Mouse (Mus musculus): ENCODE data around the gene Pex13. TPM values are rescaled to one million over a fixed set of nuclear protein-coding genes. Genes with fewer than 3 reads are reported as not detected.
"Not testable (repeated sequence)": the region's sequence is repeated elsewhere in the genome, so short reads cannot be mapped to it uniquely, and the experiment has no call there.

Pex13 gene
- total RNA-seq, 2 experiments from 2014 or later: 26.0 to 30.3 TPM

- DNase-seq: no peak
Observed at GRCm38 (mm10) chr11:23634573-23634972, 31.2 kb downstream of the Pex13 start.

- no peak for DNase-seq
Observed at GRCm38 (mm10) chr11:23633879-23634215, 31.9 kb downstream of the Pex13 start.

- peak; percentile 88 for DNase-seq
Observed at GRCm38 (mm10) chr11:23632945-23633878, 32.5 kb downstream of the Pex13 start, which contains the start of gene 0610010F05Rik. TSS of gene 0610010F05Rik (minus strand) at chr11:23633639.

DNA sequence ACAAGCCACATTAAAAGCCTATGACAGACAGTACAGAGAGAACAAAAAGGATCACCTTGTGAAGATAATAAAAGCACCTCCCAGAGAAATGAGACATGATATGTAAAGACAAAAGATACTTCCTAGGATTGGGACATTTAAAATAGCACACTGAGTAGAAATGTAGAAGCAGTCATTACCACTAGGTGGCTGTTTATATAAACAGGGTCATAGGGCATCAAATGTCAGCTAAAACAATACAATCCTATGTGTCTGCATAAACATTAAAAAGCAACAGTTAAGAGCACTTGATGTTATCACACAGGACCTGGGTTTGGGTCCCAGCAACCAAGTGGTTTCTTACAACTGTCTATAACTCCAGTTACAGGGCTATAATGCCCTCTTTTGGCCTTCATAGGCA is 35.1 kb downstream of the Pex13 start:
- DNase-seq: no peak

GRCm38 (mm10) chr11:23618995-23619394 is 46.8 kb downstream of the Pex13 start:
- DNase-seq: no peak

- no peak for DNase-seq
Observed at GRCm38 (mm10) chr11:23614546-23614945, 51.2 kb downstream of the Pex13 start.

- not testable (repeated sequence) for DNase-seq
Observed at GRCm38 (mm10) chr11:23607291-23607690, 58.5 kb downstream of the Pex13 start.

Other genes with a start within 250 kb of the Pex13 start
- gene Ahsa2, start 167.9 kb downstream of the Pex13 start, total RNA-seq (2021): 10 to 100 TPM; 39.5 to 39.9 TPM
- not detected for gene 1700093K21Rik, start 144.8 kb downstream of the Pex13 start, total RNA-seq (2021)
- gene 0610010F05Rik, start 32.3 kb downstream of the Pex13 start, total RNA-seq (2021): 10 to 100 TPM; 13.9 to 16.0 TPM
- 10 to 100 TPM; 12.3 to 19.1 TPM for gene Pus10, start 285 bp downstream of the Pex13 start, total RNA-seq (2021)
- gene Rel, start 105.0 kb upstream of the Pex13 start, total RNA-seq (2021): 10 to 100 TPM in 1 of 2 experiments, 1 to 10 TPM in 1; 9.9 to 10.6 TPM
- gene Papolg, start 229.3 kb upstream of the Pex13 start, total RNA-seq (2021): 1 to 10 TPM; 8.0 to 9.0 TPM

Data from heart, postnatal 4 days (tissue).